Mouse (Mus musculus) left cerebral cortex, postnatal 14 days (tissue): Measurements from ENCODE around the gene Dapl1. TPM values are rescaled to one million over a fixed set of nuclear protein-coding genes. Genes with fewer than 3 reads are reported as not detected.

Experiments used
- DNase-seq, 2 experiments: peaks; one replicate each; pipeline ENCODE4 v3.0.0; 2021 to 2022; ENCODE audit warnings: low spot score in 2 of 2, mixed read lengths in 1 of 2
- intact Hi-C: fragments of 180-260 bp; cut with DNase I; formaldehyde crosslinking; loops from one replicate; pipeline ENCODE4 v1.15.1; 2025
- total RNA-seq, 2 experiments: library from RNA; stranded (reverse); gene quantifications; 2 replicates each; pipeline ENCODE4 v1.2.3; 2021

Dapl1 gene
- total RNA-seq, 2 experiments from 2014 or later, result 0.87 to 1.8 TPM

- intact Hi-C loops, result no loop called here
- no peak for DNase-seq
Measured at GRCm38 (mm10) chr2:59469590-59470245, 14.7 kb upstream of the Dapl1 start.

GRCm38 (mm10) chr2:59470326-59471031, 14.0 kb upstream of the Dapl1 start:
- DNase-seq, result no peak
- intact Hi-C loops, result no loop called here

DNA sequence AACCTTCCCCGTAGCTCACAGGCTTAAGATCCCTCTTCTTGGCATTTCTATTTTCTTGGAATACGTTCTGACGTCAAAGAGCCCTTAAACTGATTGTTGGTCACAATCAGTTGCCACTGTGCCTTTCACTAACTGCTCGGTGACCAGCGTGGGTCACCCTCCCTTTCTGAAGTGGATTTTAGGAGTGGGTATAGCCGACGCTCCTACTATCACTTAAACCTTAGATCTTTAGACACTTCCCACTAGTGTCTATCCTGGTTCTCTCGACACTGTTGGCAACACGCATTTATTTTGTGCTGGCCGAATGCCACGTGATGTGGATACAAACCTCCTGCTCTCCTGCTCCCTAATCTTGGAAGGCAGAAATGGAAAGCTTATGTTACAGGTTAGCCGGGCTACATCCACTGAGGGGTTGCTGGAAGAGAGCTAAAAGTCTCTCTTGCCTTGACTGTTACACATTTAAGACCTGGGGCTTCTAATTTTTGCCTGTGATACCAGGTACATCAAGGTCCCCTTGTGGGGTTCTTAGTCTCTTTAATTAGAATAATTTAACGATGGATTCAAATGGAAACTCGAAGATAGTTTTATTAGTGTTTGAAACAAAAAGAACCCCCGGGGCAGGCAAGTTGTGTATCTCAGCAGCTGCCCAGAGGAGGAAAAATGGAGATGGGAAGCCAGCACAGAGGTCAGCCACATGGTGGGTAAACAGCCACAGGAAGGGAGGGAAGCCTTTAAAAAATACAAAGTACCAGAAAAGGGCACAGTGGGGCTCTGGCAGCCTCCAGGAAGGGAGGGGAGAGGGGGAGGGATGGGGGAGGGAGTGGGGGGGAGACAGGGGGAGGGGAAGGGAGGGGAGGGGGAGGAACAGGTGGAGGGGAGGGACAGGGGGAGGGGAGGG, 13.2 kb upstream of the Dapl1 start:
- no peak for DNase-seq

DNA sequence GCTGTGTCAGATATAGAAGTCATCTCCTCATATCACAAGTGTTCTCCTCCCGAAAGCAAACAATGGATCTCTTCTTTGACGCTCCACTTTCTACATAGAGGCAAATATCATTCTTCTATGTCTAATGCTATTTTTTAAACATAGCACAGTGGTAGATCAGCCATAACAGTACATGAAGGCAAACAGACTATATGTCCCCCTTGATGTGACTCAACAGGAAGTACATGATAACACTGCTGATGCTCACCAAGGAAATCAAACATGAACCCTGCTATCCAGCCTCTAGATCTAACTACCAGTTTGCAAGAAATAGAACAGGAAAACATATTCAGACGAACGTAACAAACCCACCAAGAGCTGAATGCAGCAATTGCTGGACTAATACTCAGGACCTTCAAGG, 10.1 kb upstream of the Dapl1 start:
- DNase-seq, result no peak
- intact Hi-C loops, result no loop called here

More for the DNA sequence above, 13.2 kb upstream of the Dapl1 start:
- intact Hi-C loops, result no loop called here

- DNase-seq, result no peak
- intact Hi-C loops, result no loop called here
Measured at GRCm38 (mm10) chr2:59485080-59485479, 627 bp downstream of the Dapl1 start.

DNA sequence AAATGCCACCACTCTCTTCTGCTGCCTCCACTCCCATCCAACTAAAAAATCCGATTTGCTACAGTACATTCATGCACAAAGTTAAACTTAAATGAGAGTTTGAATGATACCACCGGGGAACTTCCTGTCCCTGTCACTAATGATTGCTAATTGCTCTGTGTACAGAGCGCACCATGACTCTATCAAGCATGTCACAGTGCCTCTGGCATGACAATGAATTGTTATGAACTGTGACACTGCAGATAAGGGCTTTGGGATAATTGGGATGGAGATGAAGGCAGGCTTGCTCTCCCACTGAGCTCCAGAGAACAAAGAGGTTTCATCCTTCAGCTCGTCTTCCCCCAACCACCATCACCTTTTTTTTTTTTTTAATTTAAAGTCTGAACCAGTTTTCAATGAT, 1.2 kb downstream of the Dapl1 start:
- no peak for DNase-seq

DNA sequence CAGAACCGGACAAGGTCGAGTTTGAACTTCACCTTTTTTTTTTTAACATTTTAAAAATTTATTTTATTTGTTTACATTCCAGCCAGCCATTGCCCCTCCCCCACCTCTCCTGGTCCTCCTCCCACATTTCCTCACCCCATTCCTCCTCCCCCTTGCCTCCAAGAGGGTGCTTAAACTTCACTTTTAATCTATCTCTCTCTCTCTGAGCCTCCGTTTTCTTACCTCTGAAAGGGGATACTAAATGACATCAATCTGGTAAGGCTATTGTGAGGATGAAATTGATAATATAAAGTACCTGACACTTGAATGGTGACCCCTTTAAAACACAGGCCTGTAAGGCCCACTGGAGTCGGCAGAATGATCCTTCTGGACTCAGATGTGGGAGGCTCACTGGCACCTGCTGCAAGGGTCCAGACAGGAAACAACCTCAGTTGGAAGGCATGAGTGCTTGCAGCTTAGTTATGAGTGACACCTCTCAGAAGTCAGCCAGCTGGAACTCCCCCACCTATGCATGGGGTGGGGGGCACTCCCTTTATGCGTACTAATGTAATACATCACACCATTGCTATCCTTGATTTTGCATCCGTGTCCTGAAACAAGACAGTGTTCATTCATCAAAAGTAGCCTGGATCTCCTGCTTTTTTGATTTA, 1.9 kb downstream of the Dapl1 start:
- intact Hi-C loops, result no loop called here
- no peak for DNase-seq

More for the DNA sequence above, 1.2 kb downstream of the Dapl1 start:
- intact Hi-C loops, result no loop called here

DNA sequence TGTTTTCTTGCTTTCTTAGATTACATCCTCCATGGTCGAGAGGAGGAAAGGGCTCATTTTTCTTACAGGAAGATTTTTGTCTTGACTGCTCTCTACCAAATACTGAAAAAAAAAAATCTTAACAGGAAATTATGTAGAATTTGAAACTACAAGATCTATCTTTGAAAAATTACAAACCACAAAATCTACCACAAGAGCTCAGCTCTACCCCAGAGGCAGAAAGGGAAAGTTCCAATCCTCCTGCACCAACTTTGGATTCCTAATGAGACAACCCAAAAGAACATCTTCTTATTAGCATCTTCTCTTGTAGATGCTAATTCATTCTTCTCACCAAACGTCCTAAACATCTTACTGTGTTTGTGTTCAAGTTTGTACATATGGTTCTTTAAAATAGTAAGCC, 3.8 kb downstream of the Dapl1 start:
- intact Hi-C loops, result no loop called here

DNA sequence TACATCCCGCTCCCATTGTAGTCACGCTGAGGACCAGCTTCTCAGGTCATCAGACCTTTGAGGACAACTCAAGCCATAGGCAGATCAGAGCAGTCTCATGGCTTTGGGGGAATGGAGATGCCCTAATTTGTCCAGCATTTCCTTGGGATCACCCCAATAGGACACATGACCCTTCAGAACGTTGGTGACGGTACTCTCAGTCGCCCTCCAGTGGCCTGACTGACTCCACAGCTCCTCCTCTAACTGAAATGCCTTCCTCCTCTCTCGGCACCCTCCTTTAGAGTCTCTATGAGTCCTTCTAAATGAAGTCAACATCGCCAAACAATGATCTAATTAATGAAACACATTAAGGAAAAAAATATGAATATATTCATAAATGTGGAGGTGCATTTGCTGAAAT, 5.9 kb downstream of the Dapl1 start:
- DNase-seq, result no peak
- intact Hi-C loops, result no loop called here

More for the DNA sequence above, 3.8 kb downstream of the Dapl1 start:
- DNase-seq, result no peak

GRCm38 (mm10) chr2:59493445-59494085, 9.1 kb downstream of the Dapl1 start:
- intact Hi-C loops, result no loop called here
- no peak for DNase-seq

DNA sequence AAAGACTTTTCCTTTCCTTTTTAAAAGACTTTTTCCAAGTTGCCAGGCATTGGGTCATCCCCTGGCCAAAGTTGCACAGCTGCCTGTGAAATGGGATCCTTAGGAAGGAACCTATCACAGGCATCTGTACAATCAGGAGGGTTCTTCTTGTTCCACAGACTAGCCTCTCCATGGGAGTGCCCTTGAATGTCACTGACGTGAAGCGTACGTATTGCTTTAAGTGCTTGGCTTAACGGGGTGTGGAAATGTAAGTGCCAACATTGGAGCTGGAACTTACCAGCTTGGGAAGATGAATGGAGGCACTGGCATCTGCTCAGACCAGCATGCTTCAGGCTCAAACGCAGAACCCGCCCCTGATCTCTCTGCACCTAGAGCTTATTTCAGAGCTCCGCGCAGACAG, 14.7 kb downstream of the Dapl1 start:
- intact Hi-C loops, result no loop called here
- no peak for DNase-seq

- intact Hi-C loops, result no loop called here
- no peak for DNase-seq
Measured at GRCm38 (mm10) chr2:59499717-59500116, 15.3 kb downstream of the Dapl1 start.

GRCm38 (mm10) chr2:59509061-59509460, 24.6 kb downstream of the Dapl1 start:
- intact Hi-C loops, result no loop called here

GRCm38 (mm10) chr2:59510416-59510815, 26.0 kb downstream of the Dapl1 start:
- intact Hi-C loops, result no loop called here
- DNase-seq, result no peak

More at GRCm38 (mm10) chr2:59509061-59509460, 24.6 kb downstream of the Dapl1 start:
- no peak for DNase-seq

DNA sequence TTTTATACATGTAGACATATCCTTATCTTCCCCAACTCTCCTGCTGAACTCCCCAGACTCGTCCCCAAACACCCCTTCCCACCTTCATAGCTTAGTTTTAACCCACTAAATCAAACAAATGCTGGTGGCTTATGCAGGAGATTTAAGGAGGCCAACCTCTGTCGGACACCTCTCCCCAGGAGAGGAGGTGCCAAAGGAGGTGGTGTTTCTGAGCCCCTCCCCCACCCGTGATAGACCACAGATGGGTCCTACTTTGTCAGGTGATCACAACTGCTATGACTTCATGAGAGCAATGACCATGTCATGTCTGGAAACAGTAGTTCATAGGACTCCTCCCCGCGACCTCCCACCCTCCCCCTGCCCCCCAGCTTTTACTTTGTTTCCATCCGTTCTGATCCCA, 26.4 kb downstream of the Dapl1 start:
- no peak for DNase-seq
- intact Hi-C loops, result no loop called here

GRCm38 (mm10) chr2:59520663-59521062, 36.2 kb downstream of the Dapl1 start:
- no peak for DNase-seq
- intact Hi-C loops, result no loop called here

DNA sequence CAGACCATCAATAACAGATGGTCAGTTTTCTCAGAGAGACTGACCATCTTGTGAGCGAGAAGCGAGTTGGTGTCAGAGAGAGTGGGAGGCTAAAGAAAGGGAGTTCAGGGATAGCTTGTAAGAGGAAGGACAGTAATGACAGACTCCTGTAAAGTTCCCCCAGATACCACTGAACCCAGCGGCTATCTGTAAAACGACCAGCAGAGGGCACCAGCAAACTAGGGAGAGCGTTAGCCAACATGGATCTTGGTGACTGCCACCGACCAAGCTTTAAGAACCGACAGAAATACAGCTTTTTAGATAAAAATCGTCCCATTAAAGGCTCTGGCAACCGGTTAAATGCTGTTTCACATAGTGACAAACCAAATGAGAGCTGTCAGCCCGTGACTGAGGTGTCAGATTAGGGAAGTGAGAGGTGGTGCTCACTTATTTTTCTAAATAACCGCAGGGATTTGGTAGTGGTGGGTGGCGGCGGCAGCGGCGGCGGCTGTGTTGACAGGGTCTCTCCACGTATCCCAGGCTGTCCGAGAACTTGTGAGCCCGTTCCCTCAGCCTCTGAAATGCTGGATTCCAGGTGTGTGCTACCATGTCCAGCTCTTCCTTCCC, 37.7 kb downstream of the Dapl1 start:
- intact Hi-C loops, result no loop called here
- DNase-seq, result peak; percentile 74 to 85

DNA sequence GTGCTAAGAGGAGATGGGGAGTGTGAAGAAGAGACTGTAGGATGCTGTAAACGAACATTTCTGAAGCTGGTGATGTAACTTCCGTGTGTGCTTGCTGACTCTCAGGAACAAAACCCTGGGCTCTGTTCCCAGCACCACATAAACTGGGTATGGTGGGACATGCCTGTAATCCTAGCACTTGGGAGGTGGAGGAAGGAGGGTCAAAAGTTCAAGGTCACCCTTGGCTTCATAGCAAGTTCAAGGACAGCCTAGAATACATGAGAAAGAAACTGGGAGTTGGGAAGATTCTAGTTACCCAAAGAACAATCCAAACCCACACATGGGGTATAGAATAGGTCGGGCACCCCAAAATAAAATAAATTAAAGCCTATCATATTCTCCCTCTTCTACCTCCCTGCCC, 39.1 kb downstream of the Dapl1 start:
- no peak for DNase-seq
- intact Hi-C loops, result no loop called here

DNA sequence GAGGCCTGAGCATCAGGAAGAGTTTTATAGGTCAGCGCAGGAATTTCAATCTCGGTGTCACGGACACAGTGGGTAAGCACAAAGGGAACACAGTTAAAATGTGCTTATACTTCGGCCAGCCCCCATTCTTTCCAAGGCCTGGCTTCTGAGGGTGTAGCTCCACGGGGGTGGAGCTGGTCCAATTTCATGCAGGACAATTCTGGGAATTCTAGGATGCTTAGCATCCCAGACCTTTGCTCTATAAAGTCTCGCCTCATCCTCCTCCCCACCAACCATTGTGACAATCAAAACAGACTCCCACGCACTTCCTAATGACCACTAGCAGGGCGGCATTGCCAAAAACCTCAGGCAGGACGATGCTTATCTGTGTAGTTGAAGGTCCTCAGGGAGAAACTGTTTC, 42.4 kb downstream of the Dapl1 start:
- no peak for DNase-seq
- intact Hi-C loops, result no loop called here
